Mouse (Mus musculus): ENCODE data around the gene Dnmt3a.

DNA sequence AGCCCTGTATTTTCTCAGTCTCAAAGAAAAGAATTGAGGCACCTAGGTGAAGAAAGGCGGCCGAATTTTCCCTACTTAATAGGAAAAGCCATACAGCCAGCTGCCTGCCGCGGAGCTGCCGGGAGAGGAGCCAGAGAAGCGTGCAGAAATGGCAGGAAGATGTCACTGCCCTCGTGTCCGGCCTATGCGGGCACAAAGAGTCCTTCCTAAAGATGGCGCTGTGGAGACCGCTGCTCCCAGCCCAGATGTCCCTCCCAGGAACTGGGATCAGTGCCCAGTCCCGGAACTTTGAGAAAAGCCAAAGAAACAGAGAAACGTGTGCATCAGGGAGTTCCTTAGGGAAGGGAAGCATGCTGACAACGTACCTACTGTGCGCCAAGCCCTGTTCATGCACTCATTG, 65.8 kb downstream of the Dnmt3a start:
- TF ChIP-seq CTCF (IDR thresholded peaks at IDR 0.05; ENCODE audit: low read depth) (peak; percentile 62), EP300 (IDR thresholded peaks at IDR 0.05; ENCODE audit: low read depth) (no peak)
